Mouse (Mus musculus): ENCODE data around the gene Pygo2. TPM values are rescaled to one million over a fixed set of nuclear protein-coding genes. Genes with fewer than 3 reads are reported as not detected.

Pygo2 gene
- polyA plus RNA-seq (2017; shearing (Covaris generic)), result 10 to 100 TPM; 76.0 to 78.7 TPM

DNA sequence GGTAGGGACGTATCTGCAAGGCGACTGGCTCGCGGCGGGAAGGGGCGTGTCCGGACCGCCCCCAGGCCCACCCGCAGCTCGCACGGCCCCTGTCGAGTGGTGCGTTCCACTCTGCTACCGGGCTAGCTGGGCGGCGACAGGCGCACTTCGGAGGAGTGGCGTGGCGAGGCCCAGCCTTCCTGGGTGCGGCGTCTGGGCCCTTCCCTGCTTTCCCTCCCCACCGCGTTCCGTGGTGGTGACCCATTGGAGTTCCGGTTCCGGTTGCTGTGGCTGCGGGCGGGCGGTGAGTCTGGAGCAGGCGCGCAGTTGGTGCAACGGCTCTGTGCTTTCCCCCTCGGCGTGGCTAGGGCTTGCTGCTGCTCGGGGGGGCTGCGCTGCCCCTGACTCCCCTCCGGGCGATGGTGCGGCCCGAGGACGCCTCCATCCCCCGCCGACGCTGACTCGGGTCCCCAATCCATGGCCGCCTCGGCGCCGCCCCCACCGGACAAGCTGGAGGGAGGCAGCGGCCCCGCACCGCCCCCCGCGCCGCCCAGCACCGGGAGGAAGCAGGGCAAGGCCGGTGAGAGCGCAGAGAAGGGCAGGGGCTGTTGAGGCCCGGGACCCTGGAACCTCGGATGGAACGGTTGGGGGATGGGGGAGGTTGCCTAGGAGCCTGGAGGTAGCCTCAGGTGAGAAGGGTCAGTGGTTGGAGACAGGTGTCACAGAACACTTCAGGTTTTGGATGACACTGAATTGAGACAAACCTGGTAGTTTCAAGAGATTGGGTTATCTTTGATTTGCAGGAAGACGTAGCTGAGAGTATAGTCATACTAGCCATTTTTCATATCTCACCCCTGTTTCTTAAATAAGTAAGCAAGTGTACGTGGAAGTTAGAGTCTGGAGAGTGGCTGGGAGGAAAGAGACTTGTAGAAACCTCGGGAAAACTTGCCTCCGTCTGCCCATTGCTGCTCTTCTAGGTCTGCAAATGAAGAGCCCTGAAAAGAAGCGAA is at the start of gene Pygo2:
Pygo2 (plus strand) TSS at position 44 of the 989 bp plus-strand sequence.

DNA sequence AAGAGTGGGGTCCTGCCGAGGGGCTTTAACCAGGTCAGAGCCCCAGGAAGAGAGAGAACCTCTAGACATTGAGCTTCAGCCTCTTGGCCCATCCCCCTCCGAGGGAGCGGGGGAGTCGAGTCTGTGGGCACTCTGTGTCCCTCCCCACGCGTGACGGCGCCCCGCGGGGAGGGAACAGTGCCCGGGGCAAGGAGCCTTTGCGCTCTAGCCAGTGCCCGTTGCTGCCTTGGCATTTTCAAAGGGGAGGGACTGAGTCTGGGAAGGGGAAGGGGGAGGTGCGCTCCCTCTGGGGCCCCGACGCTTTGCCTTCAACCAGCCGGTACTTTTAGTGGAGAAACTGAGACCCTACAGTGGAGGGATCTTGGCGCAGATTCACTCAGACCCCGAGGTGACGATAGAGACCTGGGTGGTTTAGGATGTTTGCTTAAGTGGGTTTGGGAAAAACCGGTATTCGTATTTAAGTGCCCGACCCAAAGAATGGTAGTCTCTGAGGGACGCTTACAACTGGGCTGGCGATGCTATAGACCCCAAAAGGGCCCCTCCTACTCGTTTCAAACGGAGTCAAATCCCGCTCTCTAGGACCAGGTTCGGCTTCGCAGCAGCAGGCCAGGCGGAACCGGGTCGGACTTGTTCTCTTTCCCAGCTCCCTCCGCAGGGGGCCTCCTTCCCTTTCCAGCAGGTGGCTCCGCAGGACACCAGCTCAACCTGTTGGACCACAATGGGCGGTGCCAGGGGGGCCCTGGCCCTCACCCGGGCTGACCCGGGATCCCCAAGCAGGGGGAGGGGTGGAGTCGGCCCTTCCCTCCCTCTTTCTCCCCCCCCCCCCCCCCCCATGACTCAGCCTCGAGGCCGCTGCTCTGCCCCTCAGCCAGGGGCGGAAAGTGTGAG is 35.8 kb upstream of the Pygo2 start, which contains the start of gene Zbtb7b:
Zbtb7b (minus strand) TSS at position 771 of the 888 bp plus-strand sequence.

DNA sequence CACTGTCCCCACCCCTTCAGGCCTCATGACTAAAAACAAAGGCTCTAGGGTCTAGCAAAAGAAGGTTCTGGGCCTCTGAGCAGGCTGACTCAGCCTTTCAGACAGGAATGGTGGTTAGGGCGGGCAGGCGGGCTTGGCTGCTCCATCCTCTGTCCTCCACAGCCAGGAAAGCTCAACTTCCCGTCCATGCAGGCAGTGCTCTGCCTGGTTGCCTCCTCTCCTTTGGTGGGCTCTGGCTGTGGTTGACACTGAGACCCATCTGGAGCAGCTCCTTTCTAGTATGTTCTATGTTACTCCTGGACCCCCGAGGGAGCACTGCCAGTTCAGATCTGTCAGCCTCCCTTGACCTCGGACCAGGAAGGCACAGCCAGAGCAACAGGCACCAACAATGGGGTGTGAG is 27.3 kb upstream of the Pygo2 start, which contains the start of gene Lenep:
Lenep (minus strand) TSS at position 101 of the 400 bp plus-strand sequence.

DNA sequence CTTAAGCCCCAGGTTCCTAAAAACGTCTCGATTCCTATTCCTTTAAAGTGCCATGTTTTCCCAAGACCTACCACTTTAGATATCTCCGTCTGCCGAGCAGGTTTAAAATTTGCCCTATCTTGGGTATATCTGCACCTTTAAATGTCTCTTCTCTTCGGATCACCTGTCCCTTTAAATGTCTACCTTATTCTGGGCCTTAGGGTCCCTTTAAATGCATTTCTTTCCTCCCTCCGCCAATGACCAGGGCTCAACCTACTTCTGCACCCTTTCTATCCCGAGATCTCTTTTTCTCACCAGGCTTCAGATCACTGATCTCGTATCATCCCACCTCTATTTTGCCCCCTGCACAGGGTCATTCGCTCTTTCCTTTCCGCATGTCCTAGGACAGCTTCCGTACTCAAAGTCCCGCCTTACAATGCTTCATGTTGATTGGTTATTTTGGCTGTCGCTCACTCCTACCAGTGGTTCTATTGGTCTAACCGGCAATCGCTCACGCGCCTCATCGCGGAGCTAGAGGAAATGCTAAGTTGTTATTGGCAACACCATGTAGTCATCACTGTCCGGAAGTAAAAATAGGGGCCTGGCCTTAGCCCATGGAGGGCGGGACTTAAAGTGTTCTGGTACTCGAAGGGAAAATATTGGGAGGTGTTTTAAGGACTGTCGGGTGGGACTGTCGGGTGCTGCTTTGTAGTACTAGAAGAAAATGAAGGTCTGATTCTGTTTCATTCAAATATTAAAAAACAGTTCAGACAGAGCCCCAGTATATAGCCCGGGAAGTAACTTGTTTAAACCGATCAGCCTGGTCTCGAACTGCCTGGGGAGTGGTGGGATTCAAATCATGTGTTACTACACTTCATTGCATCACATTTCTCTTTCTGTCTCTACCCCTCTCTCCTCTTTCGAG is 18.3 kb upstream of the Pygo2 start, which contains the start of gene Flad1:
Flad1 (minus strand) TSS at position 381 of the 904 bp plus-strand sequence.

DNA sequence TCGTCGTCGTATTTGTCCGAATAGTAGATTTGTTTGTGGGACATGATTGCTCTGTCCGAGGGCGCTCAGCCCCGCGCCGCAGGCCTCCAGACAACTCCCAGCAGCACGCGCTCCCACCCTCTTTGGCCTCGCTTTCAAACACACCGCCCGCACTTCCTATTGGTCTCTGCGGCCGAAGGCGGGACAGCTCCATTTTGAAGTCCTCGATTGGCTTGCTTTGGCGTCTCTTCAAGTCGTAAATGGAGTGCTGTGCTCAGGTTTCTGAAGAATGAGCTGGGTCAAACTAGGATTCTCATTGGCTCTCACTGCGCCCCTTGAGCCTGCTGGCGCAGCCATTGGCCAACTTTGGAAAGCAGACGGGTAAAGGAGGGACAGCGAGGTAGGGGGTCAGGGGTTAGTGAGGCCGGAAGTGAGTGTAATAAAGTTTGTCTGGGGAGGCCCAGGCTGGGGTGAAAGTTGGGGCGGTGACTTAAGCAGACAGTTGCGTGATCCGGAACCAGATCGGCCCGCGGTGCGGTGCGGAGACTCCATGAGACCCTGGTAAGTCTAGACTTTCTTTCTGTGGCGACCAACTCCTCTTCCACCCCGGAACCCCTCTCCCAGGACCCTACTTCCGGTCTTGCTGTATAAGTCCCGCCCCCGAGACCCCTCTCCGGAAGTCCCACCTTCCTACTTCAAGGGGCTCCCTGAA is 11.7 kb upstream of the Pygo2 start, which contains the start of the genes Cks1b and Shc1:
Cks1b (minus strand) TSS at position 214 of the 691 bp plus-strand sequence.
Shc1 (plus strand) TSS at position 274 of the 691 bp plus-strand sequence.

DNA sequence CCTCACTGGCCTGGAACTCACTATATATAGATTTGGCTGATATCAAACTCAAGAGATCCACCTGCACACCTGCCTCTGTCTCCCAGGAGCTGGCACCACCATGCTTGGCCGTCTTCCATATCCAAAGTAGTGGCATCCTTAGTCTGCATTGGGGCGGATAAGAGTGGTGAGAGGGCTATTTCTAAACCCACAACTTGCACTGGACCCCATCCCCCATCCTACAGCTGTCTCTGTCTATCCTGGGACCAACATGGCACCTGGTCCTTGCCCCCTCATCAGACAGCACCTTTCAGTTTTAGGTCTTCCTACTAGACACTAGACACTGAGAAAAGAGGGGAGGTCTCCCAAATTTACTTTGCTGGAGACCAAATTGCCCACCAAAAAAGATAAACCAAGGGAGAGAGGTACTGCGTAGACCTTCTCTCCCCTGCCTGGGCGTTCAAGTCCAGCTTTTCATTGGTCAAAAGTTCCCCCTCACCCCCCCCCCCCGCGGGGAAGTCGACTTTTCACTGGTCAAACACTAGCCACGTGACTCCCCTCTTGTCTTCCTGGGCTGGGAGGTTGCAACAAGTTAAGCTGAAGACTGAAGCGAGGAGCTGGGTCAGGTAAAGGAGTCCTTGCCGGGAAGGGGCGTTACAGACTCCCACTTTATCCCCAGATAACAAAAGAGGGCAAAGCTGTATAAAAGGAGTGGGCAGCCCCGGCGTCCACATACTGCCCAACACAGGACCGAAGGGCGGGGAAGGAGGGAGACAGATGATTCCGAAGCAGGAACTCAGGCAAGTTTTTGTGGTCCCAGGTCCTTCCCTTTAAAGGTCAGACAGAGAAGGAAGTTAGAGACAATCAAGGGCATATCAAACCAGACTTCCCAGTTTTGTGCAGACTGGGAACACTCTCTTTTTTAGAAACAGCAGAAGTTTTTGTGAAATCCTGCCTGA is 6.4 kb downstream of the Pygo2 start, which contains the start of gene Pbxip1:
Pbxip1 (plus strand) TSS at position 531 of the 938 bp plus-strand sequence.

DNA sequence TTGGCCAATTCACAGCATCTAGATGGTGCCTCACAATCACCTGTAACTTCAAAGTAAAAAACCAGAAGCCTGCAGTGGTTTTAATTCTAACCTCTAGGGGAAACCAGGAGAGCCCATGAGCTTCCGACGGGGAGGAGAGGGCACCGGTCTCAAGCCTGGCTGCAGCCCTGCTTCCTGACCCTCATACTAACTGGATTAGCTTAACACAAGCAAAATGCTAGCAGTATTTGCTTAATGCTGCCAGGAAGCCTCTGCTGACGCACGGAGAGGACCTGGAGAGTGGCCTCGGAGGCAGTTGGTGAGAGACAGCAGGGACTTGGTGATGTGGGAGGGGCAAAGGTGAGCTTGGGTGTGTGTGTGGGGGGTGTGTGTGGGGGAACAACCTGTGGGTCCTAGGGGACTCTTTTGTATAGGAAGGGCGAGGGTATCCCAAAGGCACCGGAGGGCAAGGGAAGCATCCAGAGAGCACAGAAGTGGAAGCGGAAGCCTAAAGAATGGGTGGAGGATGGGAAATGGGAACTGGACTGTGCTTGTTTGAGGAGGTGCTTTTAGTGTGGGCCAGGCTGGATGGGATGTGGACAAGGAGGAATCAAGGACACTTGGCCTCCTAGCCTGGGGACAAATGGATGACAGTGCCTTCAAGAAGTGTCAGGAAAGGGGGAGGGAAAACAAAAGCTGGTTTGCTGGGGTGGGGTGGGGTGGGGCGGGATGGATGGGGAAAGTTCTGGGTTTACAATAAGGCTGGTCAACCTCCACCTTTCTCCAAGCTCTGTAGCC is 24.6 kb downstream of the Pygo2 start, which contains the start of gene Pmvk:
Pmvk (plus strand) TSS at position 141 of the 777 bp plus-strand sequence.

Other genes starting within 250 kb of the Pygo2 start
- 100 to 1,000 TPM; 204 to 228 TPM for gene Fam189b, start 247.1 kb upstream of the Pygo2 start, polyA plus RNA-seq (2017; shearing (Covaris generic))
- 100 to 1,000 TPM; 120 to 135 TPM for gene Gba, start 227.3 kb upstream of the Pygo2 start, polyA plus RNA-seq (2017; shearing (Covaris generic))
- 1 to 10 TPM in 1 of 2 experiments, under 1 TPM in 1; 0.88 to 1.6 TPM for gene Thbs3, start 215.0 kb upstream of the Pygo2 start, polyA plus RNA-seq (2017; shearing (Covaris generic))
- 100 to 1,000 TPM; 121 to 126 TPM for gene Mtx1, start 203.1 kb upstream of the Pygo2 start, polyA plus RNA-seq (2017; shearing (Covaris generic))
- gene Muc1, start 201.2 kb upstream of the Pygo2 start, polyA plus RNA-seq (2017; shearing (Covaris generic)), result 1 to 10 TPM in 1 of 2 experiments, not detected in 1; 1.2 TPM
- gene Krtcap2, start 184.2 kb upstream of the Pygo2 start, polyA plus RNA-seq (2017; shearing (Covaris generic)), result 100 to 1,000 TPM; 235 to 244 TPM
- gene Trim46, start 183.9 kb upstream of the Pygo2 start, polyA plus RNA-seq (2017; shearing (Covaris generic)), result 1 to 10 TPM; 3.0 to 3.5 TPM
- 10 to 100 TPM; 84.5 to 92.4 TPM for gene Dpm3, start 170.9 kb upstream of the Pygo2 start, polyA plus RNA-seq (2017; shearing (Covaris generic))
- gene Slc50a1, start 159.6 kb upstream of the Pygo2 start, polyA plus RNA-seq (2017; shearing (Covaris generic)), result 100 to 1,000 TPM; 239 to 241 TPM
- gene Efna1, start 149.1 kb upstream of the Pygo2 start, polyA plus RNA-seq (2017; shearing (Covaris generic)), result not detected
- gene Efna3, start 107.2 kb upstream of the Pygo2 start, polyA plus RNA-seq (2017; shearing (Covaris generic)), result under 1 TPM in 1 of 2 experiments, not detected in 1; 0.49 TPM
- gene Efna4, start 92.2 kb upstream of the Pygo2 start, polyA plus RNA-seq (2017; shearing (Covaris generic)), result under 1 TPM; 0.42 to 0.82 TPM
- 10 to 100 TPM; 24.1 to 31.4 TPM for gene Adam15, start 80.2 kb upstream of the Pygo2 start, polyA plus RNA-seq (2017; shearing (Covaris generic))
- gene Dcst2, start 68.2 kb upstream of the Pygo2 start, polyA plus RNA-seq (2017; shearing (Covaris generic)), result under 1 TPM; 0.27 to 0.37 TPM
- gene Dcst1, start 65.0 kb upstream of the Pygo2 start, polyA plus RNA-seq (2017; shearing (Covaris generic)), result under 1 TPM; 0.32 to 0.40 TPM
- gene Zbtb7b, start 35.4 kb upstream of the Pygo2 start, polyA plus RNA-seq (2017; shearing (Covaris generic)), result 10 to 100 TPM; 45.3 to 49.2 TPM
- gene Lenep, start 27.4 kb upstream of the Pygo2 start, polyA plus RNA-seq (2017; shearing (Covaris generic)), result 1 to 10 TPM in 1 of 2 experiments, not detected in 1; 1.8 TPM
- gene Flad1, start 18.3 kb upstream of the Pygo2 start, polyA plus RNA-seq (2017; shearing (Covaris generic)), result 10 to 100 TPM; 54.6 to 58.7 TPM
- gene Cks1b, start 11.8 kb upstream of the Pygo2 start, polyA plus RNA-seq (2017; shearing (Covaris generic)), result 10 to 100 TPM; 13.5 to 16.3 TPM
- 10 to 100 TPM; 69.6 to 83.1 TPM for gene Shc1, start 11.8 kb upstream of the Pygo2 start, polyA plus RNA-seq (2017; shearing (Covaris generic))
- 100 to 1,000 TPM; 113 to 129 TPM for gene Pbxip1, start 6.5 kb downstream of the Pygo2 start, polyA plus RNA-seq (2017; shearing (Covaris generic))
- 10 to 100 TPM; 17.2 to 17.9 TPM for gene Pmvk, start 24.3 kb downstream of the Pygo2 start, polyA plus RNA-seq (2017; shearing (Covaris generic))
- gene Kcnn3, start 90.0 kb downstream of the Pygo2 start, polyA plus RNA-seq (2017; shearing (Covaris generic)), result under 1 TPM; 0.04 to 0.12 TPM

Measured in inflammation-experienced regulatory T-cells (primary cell).